Mouse (Mus musculus) heart, adult 8-10 months (tissue): ENCODE results near the gene Efna4. TPM values are rescaled to one million over a fixed set of nuclear protein-coding genes. Genes with fewer than 3 reads are reported as not detected.

Source experiments
- DNase-seq: peaks from one replicate; pipeline ENCODE4 v3.0.0; 2022; ENCODE audit warnings: low spot score
- total RNA-seq, 4 experiments: library from RNA; stranded (reverse); gene quantifications; 2 replicates each; pipeline ENCODE4 v1.2.4; 2022

The Efna4 gene
- total RNA-seq: under 1 TPM in 3 of 4 experiments, not detected in 1; 0.19 to 0.34 (median 0.27) TPM

GRCm38 (mm10) chr3:89337721-89338578 is at the start of gene Efna4:
Gene Efna4, minus strand, starts transcription at chr3:89338028.
- DNase-seq: no peak

- no peak for DNase-seq
These were observed 48.9 kb upstream of the Efna4 start for GRCm38 (mm10) chr3:89386438-89387420.

- no peak for DNase-seq
These were observed 47.6 kb upstream of the Efna4 start for GRCm38 (mm10) chr3:89385451-89385850.

- DNase-seq: no peak
These were observed 46.7 kb upstream of the Efna4 start for GRCm38 (mm10) chr3:89384331-89385076.

- no peak for DNase-seq
These were observed 45.9 kb upstream of the Efna4 start for GRCm38 (mm10) chr3:89383651-89384255.

GRCm38 (mm10) chr3:89382950-89383349 is 45.1 kb upstream of the Efna4 start:
- no peak for DNase-seq

- no peak for DNase-seq
These were observed 44.4 kb upstream of the Efna4 start for GRCm38 (mm10) chr3:89382033-89382882.

GRCm38 (mm10) chr3:89381233-89381632 is 43.4 kb upstream of the Efna4 start:
- no peak for DNase-seq

- DNase-seq: no peak
These were observed 42.9 kb upstream of the Efna4 start for GRCm38 (mm10) chr3:89380711-89381110.

- DNase-seq: no peak
These were observed 42.5 kb upstream of the Efna4 start for GRCm38 (mm10) chr3:89380291-89380690.

GRCm38 (mm10) chr3:89379388-89380131 is 41.7 kb upstream of the Efna4 start:
- DNase-seq: no peak

GRCm38 (mm10) chr3:89378394-89379067 is 40.7 kb upstream of the Efna4 start:
- peak; percentile 53 for DNase-seq

GRCm38 (mm10) chr3:89377831-89378230 is 40.0 kb upstream of the Efna4 start:
- no peak for DNase-seq

- no peak for DNase-seq
These were observed 35.9 kb upstream of the Efna4 start for GRCm38 (mm10) chr3:89373581-89374231.

GRCm38 (mm10) chr3:89367338-89367737 is 29.5 kb upstream of the Efna4 start:
- no peak for DNase-seq

GRCm38 (mm10) chr3:89365486-89366414 is 27.9 kb upstream of the Efna4 start:
- DNase-seq: no peak

- no peak for DNase-seq
These were observed 27.3 kb upstream of the Efna4 start, which contains the start of gene Dcst1 for GRCm38 (mm10) chr3:89365153-89365485. Gene Dcst1, minus strand, starts transcription at chr3:89365253.
